Mouse (Mus musculus): ENCODE results near the gene Rab3a. TPM values are rescaled to one million over a fixed set of nuclear protein-coding genes. Genes with fewer than 3 reads are reported as not detected.

Gene Rab3a
- total RNA-seq (2015; ENCODE audit: low replicate concordance), result 7.1 TPM in 1 of 2 replicates, not detected in the other
- 2.2 and 4.9 TPM in 2 replicates for total RNA-seq (2017; ENCODE audit: low replicate concordance)

DNA sequence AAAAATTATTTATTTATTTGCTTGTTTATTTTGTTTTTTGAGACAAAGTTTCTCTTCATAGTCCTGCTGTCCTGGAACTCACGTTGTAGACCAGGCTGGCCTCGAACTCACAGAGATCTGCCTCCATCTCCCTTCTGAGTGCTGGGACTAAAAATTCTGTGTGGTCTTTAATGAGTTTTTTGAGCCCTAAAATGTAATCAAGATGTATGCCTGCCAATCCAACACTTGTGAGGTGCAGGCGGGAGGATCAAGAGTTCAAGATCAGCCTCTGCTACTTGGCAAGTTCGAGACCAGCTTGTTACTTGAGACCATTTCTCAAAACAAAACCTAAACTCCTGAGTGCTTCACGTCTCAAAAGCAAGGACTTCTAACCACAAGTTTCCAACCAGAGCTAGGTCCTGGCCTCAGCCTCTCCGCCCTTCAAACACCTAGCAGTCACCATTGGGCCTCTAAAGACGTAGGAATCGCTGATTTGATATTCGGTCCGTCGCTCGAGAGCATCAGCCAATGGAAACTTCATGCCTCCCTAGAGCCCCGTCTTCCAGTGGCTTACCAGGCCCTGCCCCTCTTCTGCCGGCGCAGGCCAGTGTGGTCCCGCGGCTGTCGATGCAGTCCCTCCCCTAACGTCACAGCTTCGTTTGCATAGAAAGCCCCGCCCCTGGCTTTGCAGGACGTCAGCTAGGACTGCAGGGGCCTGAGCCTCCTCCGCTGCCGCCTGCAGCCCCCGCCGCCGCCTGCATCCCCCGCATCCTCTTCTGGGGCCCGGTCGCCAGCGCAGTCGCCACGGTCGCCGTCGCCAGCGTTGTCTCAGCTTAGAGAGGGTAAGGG lies at the start of gene Rab3a:
Gene Rab3a, plus strand, starts transcription at position 637 of the 828 bp plus-strand sequence.
- ATAC-seq (replicated peaks; ENCODE audit: low FRiP score, poor library complexity, severe bottlenecking), result peak; percentile 95

- no peak for ATAC-seq (replicated peaks; ENCODE audit: low FRiP score, poor library complexity, severe bottlenecking)
Measured at GRCm38 (mm10) chr8:70708281-70708680, 46.2 kb upstream of the Rab3a start.

DNA sequence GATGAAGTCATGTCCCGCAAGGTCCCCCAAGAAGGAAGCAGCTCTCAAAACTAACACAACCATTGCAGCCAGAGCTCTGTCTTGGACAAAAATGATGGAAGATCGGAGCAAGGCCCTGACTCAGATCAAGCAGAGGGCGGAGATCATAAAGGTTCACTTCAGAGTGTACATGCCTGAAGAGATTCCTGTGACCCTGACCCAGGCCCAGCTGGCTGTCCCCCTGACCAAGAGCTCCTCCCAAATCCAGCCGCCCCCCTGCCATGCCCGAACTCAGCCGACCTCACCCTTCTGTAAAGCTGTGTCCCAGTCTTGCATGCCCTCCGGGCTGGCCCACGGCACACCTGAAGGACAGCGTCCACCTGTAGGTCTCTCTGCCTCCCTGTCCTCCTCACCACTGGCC lies 44.7 kb upstream of the Rab3a start:
- ATAC-seq (replicated peaks; ENCODE audit: low FRiP score, poor library complexity, severe bottlenecking), result no peak

GRCm38 (mm10) chr8:70710296-70710695 lies 44.2 kb upstream of the Rab3a start:
- ATAC-seq (replicated peaks; ENCODE audit: low FRiP score, poor library complexity, severe bottlenecking), result no peak

- ATAC-seq (replicated peaks; ENCODE audit: low FRiP score, poor library complexity, severe bottlenecking), result no peak
Measured at GRCm38 (mm10) chr8:70711041-70711440, 43.4 kb upstream of the Rab3a start.

DNA sequence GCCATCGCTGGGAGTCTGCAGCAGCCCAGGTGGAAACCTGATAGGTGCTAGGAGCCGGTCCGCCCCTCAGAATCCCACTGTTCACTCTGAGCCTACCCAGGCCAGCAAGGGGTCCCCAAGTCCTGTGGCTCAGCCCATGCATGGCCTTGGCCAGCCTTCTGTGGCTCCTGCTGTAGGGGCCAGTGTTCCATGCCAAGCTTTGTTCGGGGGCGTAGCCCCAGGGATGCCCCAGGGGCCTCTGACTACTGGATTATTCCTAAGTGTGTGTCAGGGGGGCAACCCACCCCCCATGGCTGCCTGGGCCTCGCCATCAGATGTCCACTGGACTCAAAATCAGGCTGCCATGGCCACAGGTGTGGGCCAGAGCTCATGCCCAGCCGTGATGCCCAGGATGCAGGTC lies 40.5 kb upstream of the Rab3a start:
- ATAC-seq (replicated peaks; ENCODE audit: low FRiP score, poor library complexity, severe bottlenecking), result no peak

DNA sequence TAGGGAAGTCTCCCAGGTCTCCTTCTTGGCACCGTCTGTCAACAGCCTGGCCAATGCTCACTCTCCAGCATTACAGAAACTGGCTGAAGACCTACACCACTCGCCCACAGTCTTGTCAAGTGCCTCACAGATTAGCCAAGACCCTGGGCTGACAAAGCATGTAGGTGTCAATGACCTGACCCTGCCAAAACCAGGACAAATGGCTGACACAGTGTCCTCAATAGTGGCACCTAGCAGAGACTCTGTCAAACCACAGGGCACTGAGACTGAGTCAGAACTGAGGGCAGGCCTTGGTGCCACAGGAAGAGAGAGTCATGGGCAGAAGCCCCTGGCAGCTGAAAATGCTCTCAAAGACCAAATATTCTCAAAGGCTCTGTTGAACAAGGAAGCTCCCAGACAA lies 39.4 kb upstream of the Rab3a start:
- ATAC-seq (replicated peaks; ENCODE audit: low FRiP score, poor library complexity, severe bottlenecking), result no peak

GRCm38 (mm10) chr8:70716521-70717400 lies 37.7 kb upstream of the Rab3a start:
- ATAC-seq (replicated peaks; ENCODE audit: low FRiP score, poor library complexity, severe bottlenecking), result no peak

DNA sequence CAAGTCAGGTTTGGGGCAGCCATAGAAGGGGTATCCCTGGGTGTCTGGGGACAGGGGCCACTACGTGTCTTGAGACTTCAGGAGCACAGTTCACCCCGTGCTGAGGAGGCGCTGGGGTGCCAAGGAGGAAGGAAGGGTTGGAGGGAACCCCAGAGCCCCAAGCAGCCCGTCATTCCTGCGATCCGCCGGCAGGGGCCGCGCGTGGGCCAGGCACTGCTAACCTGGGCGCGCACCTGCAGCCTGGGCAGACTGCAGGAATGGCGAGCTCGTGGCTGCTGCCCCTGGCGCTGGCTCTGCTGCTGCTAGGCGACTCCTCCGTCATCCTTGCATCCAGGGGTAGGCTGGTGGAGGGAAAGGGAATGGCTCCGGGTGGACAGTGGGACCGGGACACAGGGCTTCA lies 36.2 kb upstream of the Rab3a start, which contains the start of gene Gm3336:
Gene Gm3336, plus strand, starts transcription at position 247 of the 400 bp plus-strand sequence.
- peak; percentile 79 for ATAC-seq (replicated peaks; ENCODE audit: low FRiP score, poor library complexity, severe bottlenecking)

DNA sequence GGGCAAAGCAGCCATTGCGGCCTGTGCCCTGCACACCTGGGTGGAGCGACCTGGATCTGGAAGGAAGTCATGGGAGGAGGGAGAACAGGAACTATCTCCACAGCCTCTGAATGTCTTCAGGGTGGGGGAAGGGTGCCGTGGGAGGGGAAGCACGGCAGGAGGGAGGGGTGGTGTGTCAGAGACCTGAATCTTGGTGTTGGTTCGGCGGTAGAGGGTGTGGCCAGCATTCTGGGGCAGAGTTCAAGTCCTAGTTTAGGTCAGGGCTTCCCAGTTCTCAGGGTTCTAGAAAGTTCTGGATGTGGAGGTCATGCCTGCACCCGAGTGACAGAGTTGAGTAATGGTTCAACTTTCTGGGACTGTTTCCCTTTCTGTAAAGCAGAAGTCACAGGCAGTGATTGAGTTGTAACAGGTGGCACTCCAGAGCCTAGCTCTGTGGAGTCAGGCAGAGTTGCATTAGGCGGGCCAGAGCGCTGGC lies 34.6 kb upstream of the Rab3a start:
- ATAC-seq (replicated peaks; ENCODE audit: low FRiP score, poor library complexity, severe bottlenecking), result no peak

DNA sequence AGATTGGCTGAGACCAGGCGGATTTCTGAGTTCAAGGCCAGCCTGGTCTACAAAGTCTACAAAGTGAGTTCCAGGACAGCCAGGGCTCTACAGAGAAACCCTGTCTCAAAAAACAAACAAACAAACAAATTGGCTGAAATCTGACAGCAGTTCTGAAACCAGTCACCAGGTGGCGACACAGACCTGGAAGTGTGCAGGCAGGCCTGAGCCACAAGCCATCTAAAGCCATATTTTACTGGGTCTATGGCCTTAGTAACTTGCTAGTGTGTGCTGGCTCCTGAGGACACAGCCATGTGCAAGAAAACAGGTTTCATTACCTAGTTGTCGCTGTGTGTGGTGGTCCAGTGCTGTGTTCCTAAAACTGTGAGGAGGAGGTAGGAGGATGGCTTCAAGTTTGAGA lies 33.7 kb upstream of the Rab3a start:
- ATAC-seq (replicated peaks; ENCODE audit: low FRiP score, poor library complexity, severe bottlenecking), result no peak

- ATAC-seq (replicated peaks; ENCODE audit: low FRiP score, poor library complexity, severe bottlenecking), result no peak
Measured at GRCm38 (mm10) chr8:70721601-70722000, 32.9 kb upstream of the Rab3a start.

GRCm38 (mm10) chr8:70723486-70724210 lies 30.8 kb upstream of the Rab3a start, which contains the start of gene Pde4c:
Gene Pde4c (plus strand): TSS chr8:70723720.
- ATAC-seq (replicated peaks; ENCODE audit: low FRiP score, poor library complexity, severe bottlenecking), result no peak

GRCm38 (mm10) chr8:70724216-70724615 lies 30.3 kb upstream of the Rab3a start:
- ATAC-seq (replicated peaks; ENCODE audit: low FRiP score, poor library complexity, severe bottlenecking), result no peak

DNA sequence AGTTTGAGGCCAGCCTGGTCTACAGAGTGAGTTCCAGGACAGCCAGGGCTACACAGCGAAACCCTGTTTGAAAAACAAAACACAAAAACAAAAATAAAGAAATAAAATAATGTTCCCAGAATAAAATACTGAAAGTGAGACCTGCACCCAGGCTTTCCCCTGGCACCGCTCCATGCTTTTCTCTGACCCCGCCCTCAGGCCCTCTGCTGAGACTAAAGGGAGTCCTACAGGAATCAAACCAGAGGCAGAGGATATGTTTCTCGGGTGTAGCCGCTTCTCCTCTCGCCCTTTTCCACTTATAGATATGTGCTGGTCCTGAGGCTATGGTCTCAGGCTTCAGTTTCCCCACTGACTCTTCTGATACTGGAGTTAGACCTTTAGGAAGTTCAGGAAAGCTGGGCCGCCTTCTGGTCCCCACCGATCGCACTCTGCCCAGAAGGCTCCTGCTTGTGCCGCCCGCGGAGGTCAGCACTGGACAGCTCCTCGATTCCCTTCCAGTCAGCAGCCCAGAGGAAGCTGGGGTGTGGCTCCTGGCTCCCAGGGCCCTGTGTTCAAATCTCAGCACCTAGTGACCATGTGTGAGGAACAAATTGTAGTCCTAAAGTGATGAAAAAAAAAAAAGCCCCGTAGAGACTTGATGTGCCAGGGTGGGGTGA lies 28.6 kb upstream of the Rab3a start:
- no peak for ATAC-seq (replicated peaks; ENCODE audit: low FRiP score, poor library complexity, severe bottlenecking)

- ATAC-seq (replicated peaks; ENCODE audit: low FRiP score, poor library complexity, severe bottlenecking), result no peak
Measured at GRCm38 (mm10) chr8:70726721-70727120, 27.8 kb upstream of the Rab3a start.

DNA sequence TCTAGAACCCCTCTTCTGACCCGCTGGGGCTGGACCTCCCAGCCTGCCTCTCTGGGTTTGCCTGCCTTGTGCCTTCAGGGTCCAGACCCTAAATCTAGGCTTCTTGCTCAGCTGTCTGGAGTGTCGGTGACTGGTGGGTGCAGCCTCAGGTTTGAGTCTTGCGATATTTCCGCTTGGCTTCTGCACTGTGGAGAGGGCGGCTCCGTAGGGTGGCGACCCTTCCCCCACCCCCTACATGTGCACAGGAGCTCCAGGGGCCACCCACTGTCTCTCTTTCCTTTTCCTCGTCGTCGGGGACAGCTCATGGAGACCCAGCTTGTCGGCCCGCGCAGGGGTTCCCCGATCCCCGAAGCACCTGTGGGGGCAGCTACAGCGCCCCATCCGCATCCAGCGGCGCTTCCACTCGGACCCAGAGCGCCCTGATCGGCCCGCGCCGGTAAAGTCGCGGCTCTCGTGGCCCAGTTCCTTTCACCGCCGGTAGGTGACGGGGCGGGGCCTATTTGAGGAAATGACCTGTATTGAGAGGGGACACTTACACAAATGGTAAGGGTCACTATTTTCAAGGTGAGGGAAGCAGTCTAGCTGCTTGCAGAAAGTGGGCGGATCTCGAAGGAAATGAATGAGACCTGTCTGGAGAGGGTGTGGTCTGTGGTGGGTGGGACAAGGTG lies 24.5 kb upstream of the Rab3a start:
- ATAC-seq (replicated peaks; ENCODE audit: low FRiP score, poor library complexity, severe bottlenecking), result no peak

DNA sequence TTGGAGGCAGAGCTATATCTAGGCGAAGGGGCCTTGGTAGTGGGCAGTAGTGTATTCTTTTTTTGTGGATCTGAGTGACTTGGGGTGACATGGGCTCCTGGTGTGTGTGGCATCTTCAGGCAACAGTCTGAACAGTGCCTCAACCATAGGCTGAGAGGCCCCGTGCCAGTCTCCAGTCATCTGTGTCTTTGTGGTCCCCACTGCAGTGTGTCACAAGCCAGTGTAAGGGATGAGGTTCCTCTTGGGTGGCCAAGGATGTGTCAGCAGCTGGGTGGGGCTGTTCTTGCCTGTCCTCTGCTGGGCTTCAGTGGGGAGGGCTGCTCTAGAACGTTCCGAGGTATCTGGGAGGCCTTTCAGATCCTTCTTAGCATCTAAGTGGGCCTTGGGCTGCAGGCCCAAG lies 23.5 kb upstream of the Rab3a start:
- ATAC-seq (replicated peaks; ENCODE audit: low FRiP score, poor library complexity, severe bottlenecking), result no peak

- ATAC-seq (replicated peaks; ENCODE audit: low FRiP score, poor library complexity, severe bottlenecking), result no peak
Measured at GRCm38 (mm10) chr8:70737705-70738104, 16.8 kb upstream of the Rab3a start.
